Mouse (Mus musculus): ENCODE measurements around the gene Pld4. TPM values are rescaled to one million over a fixed set of nuclear protein-coding genes. Genes with fewer than 3 reads are reported as not detected.
A peak's percentile ranks its signal among the peaks of the same experiment; 100 is the strongest.

Pld4 gene
- total RNA-seq (2017): 98.0 and 114 TPM in 2 replicates

- ATAC-seq (ENCODE audit: extremely low read depth, insufficient number of reproducible peaks, low FRiP score, poor library complexity, severe bottlenecking): peak; percentile 42; the same call in 1 of the 2 replicates
Observed at GRCm38 (mm10) chr12:112760154-112760926, at the start of gene Pld4. Gene Pld4, plus strand, starts transcription at chr12:112760655.

- ATAC-seq (ENCODE audit: extremely low read depth, insufficient number of reproducible peaks, low FRiP score, poor library complexity, severe bottlenecking): no peak
Observed at GRCm38 (mm10) chr12:112713984-112714383, 46.5 kb upstream of the Pld4 start.

GRCm38 (mm10) chr12:112717140-112717539 lies 43.3 kb upstream of the Pld4 start:
- peak; percentile 54; the same call in 1 of the 2 replicates for ATAC-seq (ENCODE audit: extremely low read depth, insufficient number of reproducible peaks, low FRiP score, poor library complexity, severe bottlenecking)

- no peak for ATAC-seq (ENCODE audit: extremely low read depth, insufficient number of reproducible peaks, low FRiP score, poor library complexity, severe bottlenecking)
Observed at GRCm38 (mm10) chr12:112718995-112719394, 41.5 kb upstream of the Pld4 start.

- ATAC-seq (ENCODE audit: extremely low read depth, insufficient number of reproducible peaks, low FRiP score, poor library complexity, severe bottlenecking): no peak
Observed at GRCm38 (mm10) chr12:112720216-112720615, 40.2 kb upstream of the Pld4 start, which contains the start of gene Cep170b. Gene Cep170b, plus strand, starts transcription at chr12:112720455.

GRCm38 (mm10) chr12:112720890-112721423 lies 39.5 kb upstream of the Pld4 start:
- no peak for ATAC-seq (ENCODE audit: extremely low read depth, insufficient number of reproducible peaks, low FRiP score, poor library complexity, severe bottlenecking)

GRCm38 (mm10) chr12:112721424-112722239 lies 38.8 kb upstream of the Pld4 start:
- 0 out of 2 replicates have a peak, but pooled peaks have one; percentile 18 for ATAC-seq (ENCODE audit: extremely low read depth, insufficient number of reproducible peaks, low FRiP score, poor library complexity, severe bottlenecking)

- ATAC-seq (ENCODE audit: extremely low read depth, insufficient number of reproducible peaks, low FRiP score, poor library complexity, severe bottlenecking): no peak
Observed at GRCm38 (mm10) chr12:112722240-112723027, 38.0 kb upstream of the Pld4 start.

- ATAC-seq (ENCODE audit: extremely low read depth, insufficient number of reproducible peaks, low FRiP score, poor library complexity, severe bottlenecking): no peak
Observed at GRCm38 (mm10) chr12:112723028-112723330, 37.5 kb upstream of the Pld4 start.

- ATAC-seq (ENCODE audit: extremely low read depth, insufficient number of reproducible peaks, low FRiP score, poor library complexity, severe bottlenecking): no peak
Observed at GRCm38 (mm10) chr12:112723445-112723844, 37.0 kb upstream of the Pld4 start.

GRCm38 (mm10) chr12:112724077-112724805 lies 36.2 kb upstream of the Pld4 start:
- ATAC-seq (ENCODE audit: extremely low read depth, insufficient number of reproducible peaks, low FRiP score, poor library complexity, severe bottlenecking): peak; percentile 34; the same call in 1 of the 2 replicates

GRCm38 (mm10) chr12:112727801-112728200 lies 32.7 kb upstream of the Pld4 start:
- no peak for ATAC-seq (ENCODE audit: extremely low read depth, insufficient number of reproducible peaks, low FRiP score, poor library complexity, severe bottlenecking)

- ATAC-seq (ENCODE audit: extremely low read depth, insufficient number of reproducible peaks, low FRiP score, poor library complexity, severe bottlenecking): no peak
Observed at GRCm38 (mm10) chr12:112730808-112731207, 29.6 kb upstream of the Pld4 start.

- ATAC-seq (ENCODE audit: extremely low read depth, insufficient number of reproducible peaks, low FRiP score, poor library complexity, severe bottlenecking): no peak
Observed at GRCm38 (mm10) chr12:112732591-112732990, 27.9 kb upstream of the Pld4 start.

- ATAC-seq (ENCODE audit: extremely low read depth, insufficient number of reproducible peaks, low FRiP score, poor library complexity, severe bottlenecking): no peak
Observed at GRCm38 (mm10) chr12:112734108-112734820, 26.2 kb upstream of the Pld4 start.

GRCm38 (mm10) chr12:112734881-112735655 lies 25.4 kb upstream of the Pld4 start:
- no peak for ATAC-seq (ENCODE audit: extremely low read depth, insufficient number of reproducible peaks, low FRiP score, poor library complexity, severe bottlenecking)

Measured in neutrophil, adult 5-6 weeks (primary cell).